Mouse (Mus musculus) MEL (cell line): Measurements from ENCODE around the gene Caskin1.

ENCODE experiments used
- CHD1 ChIP-seq: IDR thresholded peaks from 2 replicates; pipeline ENCODE4 v1.6.1; 2012; ENCODE audit warnings: low read depth, mild to moderate bottlenecking, inconsistent platforms, low read length, improper control_type of control experiment
- CTCF ChIP-seq, 3 experiments: IDR thresholded peaks in 2 of 3; conservative IDR thresholded peaks in 1 of 3; 2 replicates each; pipeline ENCODE4 v1.5.1; 2011 to 2012; ENCODE audit warnings: low read length in 3 of 3, low read depth in 2 of 3, mild to moderate bottlenecking in 2 of 3, improper control_type of control experiment in 1 of 3, inconsistent platforms in 1 of 3, mixed read lengths in 1 of 3, moderate library complexity in 1 of 3; ENCODE audit not compliant: control insufficient read depth in 1 of 3, insufficient read depth in 1 of 3, poor library complexity in 1 of 3, severe bottlenecking in 1 of 3
- ELF1 ChIP-seq: IDR thresholded peaks from 2 replicates; pipeline ENCODE4 v1.6.1; 2014; ENCODE audit warnings: low read depth, mild to moderate bottlenecking, inconsistent platforms, low read length, improper control_type of control experiment, moderate library complexity
- EP300 ChIP-seq, 2 experiments: IDR thresholded peaks; 2 replicates each; pipeline ENCODE4 v1.6.1; 2011; ENCODE audit warnings: improper control_type of control experiment in 2 of 2, low read length in 2 of 2, low read depth in 1 of 2, mild to moderate bottlenecking in 1 of 2
- ETS1 ChIP-seq: IDR thresholded peaks from 2 replicates; pipeline ENCODE4 v1.6.1; 2012; ENCODE audit warnings: low read depth, mild to moderate bottlenecking, inconsistent platforms, low read length, improper control_type of control experiment, moderate library complexity
- MEF2A ChIP-seq: IDR thresholded peaks from 2 replicates; pipeline ENCODE4 v1.6.1; 2014; ENCODE audit warnings: low read depth, mild to moderate bottlenecking, inconsistent platforms, low read length, improper control_type of control experiment; ENCODE audit not compliant: poor library complexity, insufficient replicate concordance, severe bottlenecking; ENCODE audit errors: extremely low read depth
- POLR2A ChIP-seq, 2 experiments: IDR thresholded peaks; 2 replicates each; pipeline ENCODE4 v1.6.1; 2011 to 2012; ENCODE audit warnings: low read length in 2 of 2, mild to moderate bottlenecking in 2 of 2, control low read depth in 1 of 2, improper control_type of control experiment in 1 of 2, low read depth in 1 of 2, moderate library complexity in 1 of 2; ENCODE audit not compliant: control insufficient read depth in 1 of 2, insufficient read depth in 1 of 2, poor library complexity in 1 of 2
- TAL1 ChIP-seq: IDR thresholded peaks from 2 replicates; pipeline ENCODE4 v1.6.1; 2012; ENCODE audit warnings: mild to moderate bottlenecking, inconsistent platforms, low read length, moderate library complexity, mixed read lengths
- TBP ChIP-seq: IDR thresholded peaks from 2 replicates; pipeline ENCODE4 v1.8.0; 2011; ENCODE audit warnings: low read depth, low read length, improper control_type of control experiment
- USF1 ChIP-seq: IDR thresholded peaks from 2 replicates; pipeline ENCODE4 v1.6.1; 2014; ENCODE audit warnings: low read depth, mild to moderate bottlenecking, inconsistent platforms, low read length, improper control_type of control experiment, moderate library complexity
- USF2 ChIP-seq, 2 experiments: IDR thresholded peaks; 2 replicates each; pipeline ENCODE4 v1.6.1; 2011 to 2012; ENCODE audit warnings: improper control_type of control experiment in 2 of 2, low read length in 2 of 2, borderline replicate concordance in 1 of 2, inconsistent platforms in 1 of 2, low read depth in 1 of 2, mild to moderate bottlenecking in 1 of 2; ENCODE audit not compliant: insufficient read depth in 1 of 2
- ZC3H11A ChIP-seq: IDR thresholded peaks from 2 replicates; pipeline ENCODE4 v1.6.1; 2012; ENCODE audit warnings: low read depth, mild to moderate bottlenecking, inconsistent platforms, low read length, improper control_type of control experiment
- ZKSCAN1 ChIP-seq: IDR thresholded peaks from 2 replicates; pipeline ENCODE4 v1.6.1; 2012; ENCODE audit warnings: low read depth, mild to moderate bottlenecking, inconsistent platforms, low read length, improper control_type of control experiment, moderate library complexity
- ZNF384 ChIP-seq: IDR thresholded peaks from 2 replicates; pipeline ENCODE4 v1.6.1; 2012; ENCODE audit warnings: low read depth, mild to moderate bottlenecking, inconsistent platforms, low read length, improper control_type of control experiment

GRCm38 (mm10) chr17:24488662-24489264 is 362 bp downstream of the Caskin1 start:
- no peak for TF ChIP-seq POLR2A (IDR thresholded peaks at IDR 0.05; ENCODE audit: control insufficient read depth in 1 of 2, insufficient read depth in 1 of 2, low read depth in 1 of 2, low read length in 2 of 2, poor library complexity in 1 of 2)
- TF ChIP-seq ZNF384: no peak
- no peak for TF ChIP-seq CTCF (IDR thresholded peaks at IDR 0.05 in 2 of 3, conservative IDR thresholded peaks at IDR 0.05 in 1 of 3; ENCODE audit: control insufficient read depth in 1 of 3, insufficient read depth in 1 of 3, low read depth in 2 of 3, low read length in 3 of 3, poor library complexity in 1 of 3, severe bottlenecking in 1 of 3)
- no peak for TF ChIP-seq ETS1
- no peak for TF ChIP-seq ELF1
- TF ChIP-seq USF1: no peak
- TF ChIP-seq EP300 (IDR thresholded peaks at IDR 0.05; ENCODE audit: low read depth in 1 of 2, low read length in 2 of 2): no peak
- no peak for TF ChIP-seq USF2 (IDR thresholded peaks at IDR 0.05; ENCODE audit: borderline replicate concordance in 1 of 2, insufficient read depth in 1 of 2, low read depth in 1 of 2, low read length in 2 of 2)
- TF ChIP-seq CHD1: no peak
- TF ChIP-seq ZKSCAN1: no peak
- no peak for TF ChIP-seq TBP
- TF ChIP-seq MEF2A: no peak
- no peak for TF ChIP-seq TAL1
- no peak for TF ChIP-seq ZC3H11A
